Mouse (Mus musculus): ENCODE data around the gene Inka2. TPM values are rescaled to one million over a fixed set of nuclear protein-coding genes. Genes with fewer than 3 reads are reported as not detected.

Inka2 gene
- polyA plus RNA-seq, 1 experiment from 2014 or later: 2.9 TPM

- ATAC-seq (ENCODE audit: low FRiP score, low TSS enrichment) (no peak), DNase-seq (ENCODE audit: low spot score) (no peak)
- Histone ChIP-seq H3K36me3 (ENCODE audit: control insufficient read depth, insufficient read depth, low read length) (no peaks in the 10 kb centered on the region), H3K27ac (replicated peaks) (no peak overlapping the region; the same call in 1 of the 2 replicates), H3K4me1 (replicated peaks; ENCODE audit: control insufficient read depth, insufficient read depth) (peaks cover 2% of the 10 kb centered on the region), H3K4me2 (replicated peaks; ENCODE audit: low read depth) (no peak overlapping the region), H3K4me3 (ENCODE audit: low read depth, low read length) (no peak overlapping the region), H3K9ac (ENCODE audit: low read length) (no peak overlapping the region), H3K9me3 (ENCODE audit: control insufficient read depth, low read length) (no peaks in the 10 kb centered on the region), H3K27me3 (ENCODE audit: control insufficient read depth, insufficient read depth, low read length) (no peaks in the 10 kb centered on the region)
- TF ChIP-seq CTCF (IDR thresholded peaks at IDR 0.05; ENCODE audit: low read depth): no peak
- no peak for TF ChIP-seq EP300 (optimal IDR thresholded peaks at IDR 0.05)
- 39% methylated on average over 6 of the region's 6 CpGs for WGBS
Measured at GRCm38 (mm10) chr3:105710246-105710645, 5.8 kb downstream of the Inka2 start.

- peaks cover 2% of the 10 kb centered on the region; the same call in 1 of the 2 replicates for H3K4me1 ChIP-seq (replicated peaks; ENCODE audit: control insufficient read depth, insufficient read depth)
- no peak overlapping the region for H3K9ac ChIP-seq (ENCODE audit: low read length)
- no peak overlapping the region for H3K4me2 ChIP-seq (replicated peaks; ENCODE audit: low read depth)
- no peak overlapping the region for H3K4me3 ChIP-seq (ENCODE audit: low read depth, low read length)
- DNase-seq (ENCODE audit: low spot score): no peak
- TF ChIP-seq EP300 (optimal IDR thresholded peaks at IDR 0.05) (no peak), CTCF (IDR thresholded peaks at IDR 0.05; ENCODE audit: low read depth) (no peak)
- H3K27me3 ChIP-seq (ENCODE audit: control insufficient read depth, insufficient read depth, low read length): no peaks in the 10 kb centered on the region
- no peaks in the 10 kb centered on the region for H3K9me3 ChIP-seq (ENCODE audit: control insufficient read depth, low read length)
- 61% methylated on average over 7 of the region's 7 CpGs for WGBS
- H3K27ac ChIP-seq (replicated peaks): no peak overlapping the region
- ATAC-seq (ENCODE audit: low FRiP score, low TSS enrichment): peak; percentile 59; the same call in 1 of the 2 replicates
- H3K36me3 ChIP-seq (ENCODE audit: control insufficient read depth, insufficient read depth, low read length): no peaks in the 10 kb centered on the region
Measured at GRCm38 (mm10) chr3:105711741-105712140, 7.3 kb downstream of the Inka2 start.

GRCm38 (mm10) chr3:105712827-105713226 lies 8.4 kb downstream of the Inka2 start:
- no peaks in the 10 kb centered on the region for H3K27me3 ChIP-seq (ENCODE audit: control insufficient read depth, insufficient read depth, low read length)
- ATAC-seq (ENCODE audit: low FRiP score, low TSS enrichment) (no peak), DNase-seq (ENCODE audit: low spot score) (no peak)
- no peak overlapping the region for H3K9ac ChIP-seq (ENCODE audit: low read length)
- TF ChIP-seq EP300 (optimal IDR thresholded peaks at IDR 0.05) (no peak), CTCF (IDR thresholded peaks at IDR 0.05; ENCODE audit: low read depth) (no peak)
- H3K4me3 ChIP-seq (ENCODE audit: low read depth, low read length): no peak overlapping the region
- H3K27ac ChIP-seq (replicated peaks): no peak overlapping the region
- H3K36me3 ChIP-seq (ENCODE audit: control insufficient read depth, insufficient read depth, low read length): no peaks in the 10 kb centered on the region
- no peaks in the 10 kb centered on the region for H3K9me3 ChIP-seq (ENCODE audit: control insufficient read depth, low read length)
- H3K4me1 ChIP-seq (replicated peaks; ENCODE audit: control insufficient read depth, insufficient read depth): 0 out of 2 replicates have a peak, but pooled peaks cover 2% of the 10 kb centered on the region
- H3K4me2 ChIP-seq (replicated peaks; ENCODE audit: low read depth): no peak overlapping the region

- H3K36me3 ChIP-seq (ENCODE audit: control insufficient read depth, insufficient read depth, low read length): no peaks in the 10 kb centered on the region
- no peak overlapping the region for H3K4me3 ChIP-seq (ENCODE audit: low read depth, low read length)
- whole genome bisulfite sequencing: 25% methylated on average over 8 of the region's 8 CpGs
- H3K27me3 ChIP-seq (ENCODE audit: control insufficient read depth, insufficient read depth, low read length): no peaks in the 10 kb centered on the region
- no peak for TF ChIP-seq CTCF (IDR thresholded peaks at IDR 0.05; ENCODE audit: low read depth)
- no peak for TF ChIP-seq EP300 (optimal IDR thresholded peaks at IDR 0.05)
- H3K9me3 ChIP-seq (ENCODE audit: control insufficient read depth, low read length): no peaks in the 10 kb centered on the region
- ATAC-seq (ENCODE audit: low FRiP score, low TSS enrichment) (no peak), DNase-seq (ENCODE audit: low spot score) (no peak)
- no peak overlapping the region for H3K4me2 ChIP-seq (replicated peaks; ENCODE audit: low read depth)
- H3K27ac ChIP-seq (replicated peaks): no peak overlapping the region
- no peak overlapping the region; the same call in 1 of the 2 replicates for H3K9ac ChIP-seq (ENCODE audit: low read length)
- 0 out of 2 replicates have a peak, but pooled peaks cover 2% of the 10 kb centered on the region for H3K4me1 ChIP-seq (replicated peaks; ENCODE audit: control insufficient read depth, insufficient read depth)
Measured at GRCm38 (mm10) chr3:105714091-105714819, 9.9 kb downstream of the Inka2 start.

- TF ChIP-seq EP300 (optimal IDR thresholded peaks at IDR 0.05): no peak
- TF ChIP-seq CTCF (IDR thresholded peaks at IDR 0.05; ENCODE audit: low read depth): no peak
- H3K27ac ChIP-seq (replicated peaks): no peak overlapping the region
Measured at GRCm38 (mm10) chr3:105714820-105715167, 10.4 kb downstream of the Inka2 start.

GRCm38 (mm10) chr3:105716353-105717000 lies 12.1 kb downstream of the Inka2 start:
- no peak overlapping the region for H3K27ac ChIP-seq (replicated peaks)
- no peaks in the 10 kb centered on the region for H3K36me3 ChIP-seq (ENCODE audit: control insufficient read depth, insufficient read depth, low read length)
- no peaks in the 10 kb centered on the region for H3K9me3 ChIP-seq (ENCODE audit: control insufficient read depth, low read length)
- DNase-seq (ENCODE audit: low spot score) (no peak), ATAC-seq (ENCODE audit: low FRiP score, low TSS enrichment) (no peak)
- no peaks in the 10 kb centered on the region for H3K4me1 ChIP-seq (replicated peaks; ENCODE audit: control insufficient read depth, insufficient read depth)
- no peak overlapping the region for H3K9ac ChIP-seq (ENCODE audit: low read length)
- no peak for TF ChIP-seq CTCF (IDR thresholded peaks at IDR 0.05; ENCODE audit: low read depth)
- no peaks in the 10 kb centered on the region for H3K27me3 ChIP-seq (ENCODE audit: control insufficient read depth, insufficient read depth, low read length)
- no peak overlapping the region for H3K4me3 ChIP-seq (ENCODE audit: low read depth, low read length)
- no peak overlapping the region for H3K4me2 ChIP-seq (replicated peaks; ENCODE audit: low read depth)
- 63% methylated on average over 18 of the region's 18 CpGs for WGBS

More at GRCm38 (mm10) chr3:105714820-105715167, 10.4 kb downstream of the Inka2 start:
- Histone ChIP-seq H3K9me3 (ENCODE audit: control insufficient read depth, low read length) (no peaks in the 10 kb centered on the region), H3K4me1 (replicated peaks; ENCODE audit: control insufficient read depth, insufficient read depth) (0 out of 2 replicates have a peak, but pooled peaks cover 2% of the 10 kb centered on the region), H3K9ac (ENCODE audit: low read length) (no peak overlapping the region), H3K4me3 (ENCODE audit: low read depth, low read length) (no peak overlapping the region), H3K4me2 (replicated peaks; ENCODE audit: low read depth) (no peak overlapping the region), H3K36me3 (ENCODE audit: control insufficient read depth, insufficient read depth, low read length) (no peaks in the 10 kb centered on the region), H3K27me3 (ENCODE audit: control insufficient read depth, insufficient read depth, low read length) (no peaks in the 10 kb centered on the region)
- DNase-seq (ENCODE audit: low spot score): no peak
- ATAC-seq (ENCODE audit: low FRiP score, low TSS enrichment): no peak

Data from stomach, postnatal 0 days (tissue).